Mouse (Mus musculus): ENCODE measurements around the gene Diras2. TPM values are rescaled to one million over a fixed set of nuclear protein-coding genes. Genes with fewer than 3 reads are reported as not detected.
A peak's percentile ranks its signal among the peaks of the same experiment; 100 is the strongest.

Diras2 gene
- 0.91 and 1.1 TPM in 2 replicates for polyA plus RNA-seq (2012; ENCODE audit: insufficient read depth, insufficient read length, missing spikeins)

DNA sequence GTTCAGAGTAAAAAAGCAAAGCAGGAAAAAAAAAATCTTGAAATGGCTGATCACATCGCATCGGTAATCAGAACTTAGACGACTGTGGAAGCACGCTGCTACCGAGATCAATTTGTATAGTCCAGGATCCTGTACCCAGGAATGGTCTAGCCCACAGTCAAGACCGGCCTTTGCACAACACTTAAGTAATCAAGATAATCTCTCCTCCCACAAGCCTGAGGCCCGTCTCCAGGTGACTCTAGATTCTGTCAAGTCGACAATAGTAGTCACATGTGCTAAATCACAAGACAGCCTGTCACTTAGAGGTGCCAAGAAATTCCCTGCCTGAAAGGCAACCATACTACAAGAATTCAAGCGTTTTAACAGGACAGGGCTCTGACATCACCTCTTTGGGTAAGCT, at the start of gene Diras2:
Gene Diras2, minus strand, starts transcription at position 159 of the 400 bp plus-strand sequence.
- Histone ChIP-seq H3K27ac (ENCODE audit: insufficient read depth, low read depth, low read length) (no peak within 1 kb of the TSS), H3K4me3 (ENCODE audit: insufficient read depth, low read length) (peak within 1 kb of the TSS; percentile 27), H3K4me1 (ENCODE audit: control insufficient read depth, insufficient read depth, low read length) (peaks cover 6% of the 10 kb centered on the region)
- TF ChIP-seq POLR2A (IDR thresholded peaks at IDR 0.05; ENCODE audit: borderline replicate concordance, low read depth, low read length) (no peak), CTCF (IDR thresholded peaks at IDR 0.05; ENCODE audit: low read depth, low read length) (no peak)

GRCm38 (mm10) chr13:52578776-52579175, 47.7 kb upstream of the Diras2 start:
- Histone ChIP-seq H3K27ac (ENCODE audit: insufficient read depth, low read depth, low read length) (no peak overlapping the region), H3K4me1 (ENCODE audit: control insufficient read depth, insufficient read depth, low read length) (peaks cover 63% of the 10 kb centered on the region), H3K4me3 (ENCODE audit: insufficient read depth, low read length) (no peak overlapping the region)
- no peak for TF ChIP-seq CTCF (IDR thresholded peaks at IDR 0.05; ENCODE audit: low read depth, low read length)

GRCm38 (mm10) chr13:52577939-52578338, 46.9 kb upstream of the Diras2 start:
- TF ChIP-seq POLR2A (IDR thresholded peaks at IDR 0.05; ENCODE audit: borderline replicate concordance, low read depth, low read length) (no peak), CTCF (IDR thresholded peaks at IDR 0.05; ENCODE audit: low read depth, low read length) (no peak)
- Histone ChIP-seq H3K4me1 (ENCODE audit: control insufficient read depth, insufficient read depth, low read length) (peaks cover 68% of the 10 kb centered on the region), H3K27ac (ENCODE audit: insufficient read depth, low read depth, low read length) (no peak overlapping the region), H3K4me3 (ENCODE audit: insufficient read depth, low read length) (no peak overlapping the region)

GRCm38 (mm10) chr13:52577326-52577920, 46.3 kb upstream of the Diras2 start:
- Histone ChIP-seq H3K27ac (ENCODE audit: insufficient read depth, low read depth, low read length) (no peak overlapping the region), H3K4me3 (ENCODE audit: insufficient read depth, low read length) (no peak overlapping the region), H3K4me1 (ENCODE audit: control insufficient read depth, insufficient read depth, low read length) (peaks cover 67% of the 10 kb centered on the region)
- TF ChIP-seq POLR2A (IDR thresholded peaks at IDR 0.05; ENCODE audit: borderline replicate concordance, low read depth, low read length) (no peak), CTCF (IDR thresholded peaks at IDR 0.05; ENCODE audit: low read depth, low read length) (no peak)

- no peak overlapping the region for H3K4me3 ChIP-seq (ENCODE audit: insufficient read depth, low read length)
- no peak overlapping the region for H3K27ac ChIP-seq (ENCODE audit: insufficient read depth, low read depth, low read length)
- TF ChIP-seq POLR2A (IDR thresholded peaks at IDR 0.05; ENCODE audit: borderline replicate concordance, low read depth, low read length) (no peak), CTCF (IDR thresholded peaks at IDR 0.05; ENCODE audit: low read depth, low read length) (no peak)
- H3K4me1 ChIP-seq (ENCODE audit: control insufficient read depth, insufficient read depth, low read length): peaks cover 69% of the 10 kb centered on the region
Measured at GRCm38 (mm10) chr13:52576841-52577240, 45.8 kb upstream of the Diras2 start.

DNA sequence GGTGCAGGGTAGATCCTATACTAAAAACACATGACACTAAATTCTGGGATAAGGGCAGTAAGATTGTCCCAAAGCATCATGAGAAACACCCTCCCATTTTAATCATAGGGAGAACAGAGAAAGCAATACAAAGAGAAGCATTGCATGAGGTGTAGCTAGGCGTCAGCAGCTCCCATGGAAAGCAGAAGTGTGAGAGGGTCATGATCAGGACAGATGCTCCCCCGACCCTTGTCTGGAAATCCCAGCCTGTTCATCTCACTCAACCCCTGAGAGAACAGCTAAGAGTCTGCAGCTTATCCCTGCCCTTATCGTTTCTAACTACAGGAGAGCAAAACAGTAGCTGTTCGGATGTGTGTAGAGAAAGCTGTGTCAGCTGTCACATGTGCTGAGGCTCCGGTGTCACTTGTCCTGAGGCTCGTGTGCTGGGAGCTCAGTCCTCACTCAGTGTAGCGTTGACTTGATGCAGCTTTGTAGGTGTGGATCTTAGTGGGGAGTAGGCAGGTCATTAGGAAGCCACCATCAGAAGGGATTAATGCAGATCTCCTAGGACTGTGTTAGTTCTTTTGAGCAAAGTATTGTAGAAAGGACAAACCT, 45.0 kb upstream of the Diras2 start:
- Histone ChIP-seq H3K4me1 (ENCODE audit: control insufficient read depth, insufficient read depth, low read length) (peaks cover 74% of the 10 kb centered on the region), H3K4me3 (ENCODE audit: insufficient read depth, low read length) (peak overlapping the region; percentile 15; the same call in 1 of the 2 replicates), H3K27ac (ENCODE audit: insufficient read depth, low read depth, low read length) (peak overlapping the region; percentile 83)
- no peak for TF ChIP-seq CTCF (IDR thresholded peaks at IDR 0.05; ENCODE audit: low read depth, low read length)

- TF ChIP-seq CTCF (IDR thresholded peaks at IDR 0.05; ENCODE audit: low read depth, low read length): no peak
- TF ChIP-seq POLR2A (IDR thresholded peaks at IDR 0.05; ENCODE audit: borderline replicate concordance, low read depth, low read length): no peak
- Histone ChIP-seq H3K27ac (ENCODE audit: insufficient read depth, low read depth, low read length) (peak overlapping the region; percentile 83), H3K4me1 (ENCODE audit: control insufficient read depth, insufficient read depth, low read length) (peaks cover 71% of the 10 kb centered on the region), H3K4me3 (ENCODE audit: insufficient read depth, low read length) (peak overlapping the region; percentile 15; the same call in 1 of the 2 replicates)
Measured at GRCm38 (mm10) chr13:52575483-52575882, 44.4 kb upstream of the Diras2 start.

GRCm38 (mm10) chr13:52574311-52574710, 43.2 kb upstream of the Diras2 start:
- no peak overlapping the region for H3K27ac ChIP-seq (ENCODE audit: insufficient read depth, low read depth, low read length)
- H3K4me3 ChIP-seq (ENCODE audit: insufficient read depth, low read length): no peak overlapping the region
- peaks cover 68% of the 10 kb centered on the region for H3K4me1 ChIP-seq (ENCODE audit: control insufficient read depth, insufficient read depth, low read length)
- TF ChIP-seq CTCF (IDR thresholded peaks at IDR 0.05; ENCODE audit: low read depth, low read length): no peak
- TF ChIP-seq POLR2A (IDR thresholded peaks at IDR 0.05; ENCODE audit: borderline replicate concordance, low read depth, low read length): no peak

- Histone ChIP-seq H3K4me1 (ENCODE audit: control insufficient read depth, insufficient read depth, low read length) (peaks cover 60% of the 10 kb centered on the region), H3K27ac (ENCODE audit: insufficient read depth, low read depth, low read length) (peak overlapping the region; percentile 99), H3K4me3 (ENCODE audit: insufficient read depth, low read length) (peak overlapping the region; percentile 38)
- TF ChIP-seq POLR2A (IDR thresholded peaks at IDR 0.05; ENCODE audit: borderline replicate concordance, low read depth, low read length) (no peak), CTCF (IDR thresholded peaks at IDR 0.05; ENCODE audit: low read depth, low read length) (no peak)
Measured at GRCm38 (mm10) chr13:52572451-52573446, 41.7 kb upstream of the Diras2 start.
